Mouse (Mus musculus) lung, postnatal 14 days (tissue): ENCODE measurements around the gene Ctdnep1.
A peak's percentile ranks its signal among the peaks of the same experiment; 100 is the strongest.

Source experiments
- DNase-seq: peaks from one replicate; pipeline ENCODE4 v3.0.0; 2021

Ctdnep1 gene

DNA sequence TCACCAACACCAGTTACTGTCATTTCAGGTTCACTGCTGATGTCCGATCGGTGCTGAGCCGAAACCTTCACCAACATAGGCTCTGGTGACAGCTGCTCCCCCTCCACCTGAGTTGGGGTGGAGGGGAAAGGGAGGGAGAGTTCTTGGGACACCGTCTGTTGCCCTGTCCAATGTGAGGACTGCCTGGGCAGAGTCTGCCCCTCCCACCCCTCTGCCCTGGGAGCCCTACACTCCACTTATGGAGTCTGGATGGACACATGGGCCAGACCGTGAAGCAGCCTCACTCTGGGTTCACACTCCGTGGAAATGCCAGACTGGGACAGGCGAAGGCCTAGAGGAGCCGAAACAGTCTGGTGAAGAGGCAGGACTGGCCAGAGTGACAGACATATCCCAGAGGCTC is 9.0 kb downstream of the Ctdnep1 start:
- no peak for DNase-seq

DNA sequence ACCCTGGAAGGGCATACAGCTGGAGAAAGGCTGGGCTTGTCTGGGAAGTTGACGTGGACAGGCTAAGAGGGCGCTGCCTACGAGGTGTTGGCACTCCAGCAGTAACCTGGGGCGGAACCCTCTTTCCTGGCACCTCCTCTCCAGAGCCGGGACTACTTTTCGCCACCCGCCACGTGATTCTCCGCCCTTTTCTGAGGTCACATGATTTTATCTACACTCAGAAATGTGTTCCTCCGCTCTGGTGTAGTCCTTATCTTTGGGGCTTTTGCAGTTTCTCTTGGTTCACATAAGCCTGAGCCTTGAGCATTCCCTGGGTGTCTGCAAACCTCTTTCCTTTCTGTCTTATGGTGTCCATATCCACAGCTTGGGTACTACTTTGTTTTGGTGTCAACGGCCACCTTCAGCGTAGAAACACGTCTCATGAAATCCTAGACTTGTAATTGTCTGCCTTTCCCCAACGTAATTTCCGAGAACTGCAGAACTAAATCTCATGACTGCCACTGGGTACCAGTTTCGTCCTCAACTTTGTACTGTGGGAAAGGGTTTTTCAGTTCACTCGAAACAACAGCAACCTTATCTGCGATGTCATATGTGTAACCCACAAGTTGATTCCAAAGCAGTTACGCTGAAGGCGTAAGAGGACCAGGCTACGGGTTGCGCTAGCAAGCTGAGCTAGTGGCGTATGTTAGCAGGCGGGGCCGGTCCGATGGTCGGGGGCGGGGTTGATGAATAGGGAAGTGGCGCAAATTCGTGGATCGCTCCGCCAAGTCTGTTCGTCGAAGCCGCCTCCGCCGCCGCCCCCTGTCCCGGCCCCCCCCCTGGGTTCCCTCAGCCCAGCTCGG is 10.1 kb downstream of the Ctdnep1 start, which contains the start of gene Gabarap:
Gene Gabarap, plus strand, starts transcription at position 294 of the 842 bp plus-strand sequence.
- DNase-seq, result peak; percentile 98

DNA sequence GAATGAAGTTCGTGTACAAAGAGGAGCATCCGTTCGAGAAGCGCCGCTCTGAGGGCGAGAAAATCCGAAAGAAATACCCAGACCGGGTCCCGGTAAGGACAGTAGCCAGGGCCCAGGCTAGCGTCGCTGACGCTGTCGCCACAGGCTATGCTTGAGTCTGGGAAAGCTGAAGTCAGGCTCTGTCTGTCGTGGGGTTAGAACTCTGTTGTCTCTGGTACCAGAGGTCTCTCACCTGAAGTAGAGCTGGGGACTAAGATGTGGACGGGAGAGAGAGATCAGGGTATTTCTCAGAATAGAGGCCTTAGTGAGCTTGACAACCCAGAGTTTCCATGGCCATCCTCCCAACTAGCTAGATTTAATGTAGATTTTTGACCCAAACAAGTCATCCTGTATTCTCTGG is 10.8 kb downstream of the Ctdnep1 start:
- no peak for DNase-seq

DNA sequence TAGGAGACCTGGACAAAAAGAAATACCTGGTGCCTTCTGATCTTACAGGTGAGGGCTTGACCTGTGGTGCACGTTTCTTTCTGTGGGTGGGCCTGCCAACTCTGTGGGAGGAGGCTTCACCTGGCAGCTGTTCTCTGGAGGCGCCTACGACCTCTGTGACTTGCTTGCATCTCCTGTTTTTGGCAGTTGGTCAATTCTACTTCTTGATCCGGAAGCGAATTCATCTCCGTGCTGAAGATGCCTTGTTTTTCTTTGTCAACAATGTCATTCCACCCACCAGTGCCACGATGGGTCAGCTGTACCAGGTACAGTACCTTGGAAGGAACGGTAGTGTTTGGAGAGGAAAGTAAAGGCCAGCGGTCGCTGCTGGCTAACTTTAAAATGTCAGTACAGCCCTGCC is 11.4 kb downstream of the Ctdnep1 start:
- DNase-seq, result no peak

DNA sequence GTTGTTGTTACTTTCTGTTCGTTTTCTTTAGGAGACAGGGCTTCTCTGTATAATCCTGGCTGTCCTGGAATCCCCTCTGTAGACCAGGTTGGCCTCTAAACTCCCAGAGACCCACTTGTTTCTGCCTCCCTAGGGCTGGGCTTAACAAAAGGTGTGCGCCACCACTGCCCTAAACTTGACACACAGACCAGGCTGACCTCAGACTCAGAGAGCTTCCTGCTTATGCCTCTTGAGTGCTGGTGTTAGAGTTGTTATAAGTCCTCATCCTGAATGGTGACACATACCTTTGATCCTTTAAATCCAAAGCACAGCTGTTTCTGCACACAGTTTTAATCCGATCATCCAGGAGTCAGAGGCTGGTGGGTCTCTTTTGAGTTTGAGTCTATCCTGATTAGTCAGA is 12.0 kb downstream of the Ctdnep1 start:
- no peak for DNase-seq

DNA sequence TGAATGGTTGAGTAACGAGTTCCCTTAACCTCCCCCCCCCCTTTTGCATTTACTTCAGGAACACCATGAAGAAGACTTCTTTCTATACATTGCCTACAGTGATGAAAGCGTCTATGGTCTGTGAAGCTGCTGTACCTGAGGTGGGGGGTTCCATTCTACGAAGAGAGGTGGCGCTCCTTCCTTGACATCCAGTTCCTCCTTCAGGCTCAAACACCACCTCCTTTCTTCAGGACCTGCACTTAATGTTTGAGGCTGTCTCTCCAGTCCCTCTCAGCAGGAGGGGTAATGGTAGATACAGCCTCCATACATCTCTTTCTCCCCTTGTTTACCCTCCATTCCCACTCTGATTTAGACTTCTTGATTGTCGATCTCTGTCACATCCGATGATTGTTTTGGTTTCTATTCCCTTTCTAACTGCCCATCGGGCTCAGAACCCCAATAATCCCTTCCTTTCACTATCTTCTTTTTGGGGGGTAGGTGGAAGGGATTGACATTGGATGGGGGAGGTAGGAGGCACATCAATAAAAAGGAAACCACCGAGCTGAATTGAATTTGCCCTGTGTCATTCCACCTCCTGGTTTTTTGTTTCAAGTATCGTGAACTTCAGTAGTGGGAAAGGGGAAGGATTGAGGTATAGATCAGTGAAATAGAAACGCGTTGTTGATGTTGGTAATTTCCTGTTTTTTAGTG is 13.6 kb downstream of the Ctdnep1 start:
- DNase-seq, result no peak

DNA sequence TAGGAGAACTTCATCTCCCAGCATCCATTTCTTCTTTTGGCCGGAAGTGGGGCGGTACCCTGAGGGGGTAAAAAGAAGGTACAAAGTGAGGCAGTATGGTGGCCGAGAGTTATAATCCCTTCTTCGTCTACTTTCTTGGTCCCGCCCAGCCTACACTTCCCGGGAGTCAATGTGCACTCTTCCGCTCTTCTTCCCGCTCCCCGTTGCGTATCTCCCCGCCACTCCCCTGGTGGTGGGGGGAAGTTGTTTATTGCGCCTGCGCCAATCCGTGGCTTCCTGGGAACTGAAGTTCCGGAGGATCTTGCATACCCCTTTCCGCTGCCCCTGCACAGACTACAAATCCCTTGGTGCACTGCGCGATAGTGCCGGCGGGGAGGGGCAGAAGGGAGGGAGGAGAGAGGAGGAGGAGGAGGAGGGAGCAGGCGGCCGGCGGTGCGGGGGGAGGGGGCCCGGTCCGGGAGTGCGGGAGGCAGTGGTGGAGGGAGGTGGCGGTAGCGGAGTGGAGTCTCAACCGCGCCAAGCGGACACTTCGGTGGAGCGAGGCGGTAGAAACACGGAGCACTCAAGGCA is 14.5 kb downstream of the Ctdnep1 start, which contains the start of gene Phf23:
Gene Phf23, plus strand, starts transcription at position 387 of the 570 bp plus-strand sequence.
- peak; percentile 98 for DNase-seq

DNA sequence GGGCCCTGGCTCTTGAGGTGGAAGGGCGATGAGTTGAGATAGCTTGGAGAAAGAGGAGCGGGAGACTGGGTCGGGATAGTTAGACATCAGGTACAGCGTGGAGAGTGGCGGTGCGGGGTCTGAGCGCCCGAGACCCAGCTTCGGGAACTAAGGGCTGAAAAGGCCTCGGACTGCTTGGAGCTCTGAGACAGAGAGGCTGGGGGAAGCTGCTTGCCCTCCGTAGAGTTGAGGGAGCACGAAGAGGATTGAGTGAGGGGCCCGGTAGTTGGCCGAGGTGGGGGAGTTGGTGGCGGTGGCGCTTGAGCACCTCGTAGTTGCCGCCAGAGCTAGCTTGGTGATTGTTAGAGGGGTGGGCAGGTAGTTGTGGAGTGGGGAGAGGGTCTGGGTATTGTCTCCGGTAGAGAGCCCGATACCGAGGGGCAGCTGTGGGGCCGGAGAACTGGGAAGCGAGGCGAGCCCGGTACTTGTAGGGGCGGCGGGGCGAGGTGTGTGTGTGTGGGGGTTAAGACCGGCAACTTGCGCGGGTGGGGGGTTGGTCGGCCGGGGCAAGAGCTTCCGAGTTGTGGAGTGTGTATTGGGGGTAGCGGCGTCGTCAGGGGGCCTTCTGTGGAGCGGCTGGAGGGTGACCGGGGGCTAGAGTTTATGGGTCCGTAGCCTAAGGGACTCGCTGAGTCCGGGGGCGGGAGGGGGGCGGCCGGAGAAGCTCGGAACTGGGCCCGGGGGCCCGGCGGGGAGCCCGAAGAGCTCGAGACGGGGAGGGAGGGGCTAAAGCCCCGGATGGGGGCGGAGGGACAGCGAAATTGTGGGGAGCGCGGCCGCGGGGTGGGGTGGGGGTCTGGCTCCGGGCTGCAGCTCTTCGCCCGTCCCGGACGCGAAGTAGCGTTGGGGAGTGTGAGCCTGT is 15.5 kb downstream of the Ctdnep1 start:
- peak; percentile 66 for DNase-seq

DNA sequence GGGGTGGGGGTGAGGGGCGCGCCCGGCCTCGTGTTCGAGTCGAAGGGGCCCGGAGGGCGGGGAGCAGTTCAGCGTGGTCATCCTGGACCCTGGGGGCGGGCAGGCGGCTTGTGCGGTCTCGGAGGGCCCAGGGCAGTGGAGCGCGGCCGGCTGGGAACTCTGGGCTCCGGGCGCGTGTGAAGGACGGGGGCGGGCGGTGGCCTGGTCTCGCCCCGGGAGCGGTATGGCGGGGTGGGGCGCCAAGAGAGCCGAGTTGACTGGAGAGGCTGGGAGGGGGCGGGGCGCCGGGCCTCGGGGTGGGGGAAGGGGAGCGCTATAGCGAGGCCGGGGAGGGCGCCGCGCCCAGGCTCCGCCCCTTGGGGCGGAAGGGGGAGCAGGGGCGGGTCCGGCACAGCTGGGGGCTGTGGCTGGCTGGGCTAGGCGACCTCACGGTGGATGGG is 16.1 kb downstream of the Ctdnep1 start:
- DNase-seq, result peak; percentile 93

DNA sequence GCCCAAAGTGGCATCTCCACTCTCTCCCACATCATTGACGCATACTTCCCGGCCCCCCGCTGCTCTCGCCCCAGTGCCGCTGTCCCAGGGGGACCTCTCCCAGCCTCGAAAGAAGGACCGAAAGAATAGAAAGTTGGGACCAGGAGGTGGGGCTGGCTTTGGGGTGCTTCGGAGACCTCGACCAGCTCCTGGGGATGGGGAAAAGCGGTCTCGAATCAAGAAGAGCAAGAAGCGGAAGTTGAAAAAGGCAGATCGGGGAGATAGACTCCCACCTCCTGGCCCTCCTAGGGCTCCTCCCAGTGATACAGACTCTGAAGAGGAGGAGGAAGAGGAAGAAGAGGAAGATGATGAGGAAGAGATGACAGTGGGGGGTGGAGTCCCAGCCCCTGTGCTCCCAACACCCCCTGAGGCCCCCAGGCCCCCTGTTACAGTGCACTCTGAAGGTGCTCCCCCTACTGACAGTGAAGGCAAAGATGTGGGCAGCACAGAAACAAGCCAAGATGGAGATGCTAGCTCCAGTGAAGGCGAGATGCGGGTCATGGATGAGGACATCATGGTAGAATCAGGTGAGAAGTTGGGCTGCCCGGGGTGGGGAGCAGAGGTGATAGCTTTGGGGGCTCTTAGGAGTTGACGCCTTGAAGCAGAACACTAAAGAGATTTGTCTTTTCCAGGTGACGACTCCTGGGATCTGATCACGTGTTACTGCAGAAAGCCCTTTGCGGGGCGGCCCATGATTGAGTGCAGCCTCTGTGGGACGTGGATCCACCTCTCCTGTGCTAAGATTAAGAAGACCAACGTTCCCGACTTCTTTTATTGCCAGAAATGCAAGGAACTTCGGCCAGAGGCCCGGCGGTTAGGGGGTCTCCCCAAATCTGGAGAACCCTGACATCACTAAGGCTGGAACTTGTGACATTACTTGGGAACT is 17.9 kb downstream of the Ctdnep1 start:
- DNase-seq, result no peak

DNA sequence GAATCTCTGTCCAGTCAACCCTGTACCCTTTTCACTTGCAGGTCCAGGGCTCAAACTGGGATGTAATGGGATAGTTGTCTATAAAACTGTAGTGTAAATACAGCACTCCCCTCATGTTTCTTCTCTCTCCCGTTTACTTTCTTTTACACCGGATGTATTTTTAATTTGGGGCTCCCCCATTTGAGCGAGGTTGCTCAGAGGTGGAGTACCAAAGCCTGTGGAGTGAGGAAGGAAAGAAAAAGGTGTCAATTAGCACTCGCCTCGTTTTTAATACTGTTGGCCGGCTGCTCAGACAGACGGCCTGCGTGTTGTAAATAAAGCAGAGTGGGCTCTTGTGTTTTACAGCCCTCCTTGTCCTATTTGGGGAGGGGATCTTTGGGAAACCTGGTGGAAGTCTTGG is 18.7 kb downstream of the Ctdnep1 start:
- DNase-seq, result no peak

DNA sequence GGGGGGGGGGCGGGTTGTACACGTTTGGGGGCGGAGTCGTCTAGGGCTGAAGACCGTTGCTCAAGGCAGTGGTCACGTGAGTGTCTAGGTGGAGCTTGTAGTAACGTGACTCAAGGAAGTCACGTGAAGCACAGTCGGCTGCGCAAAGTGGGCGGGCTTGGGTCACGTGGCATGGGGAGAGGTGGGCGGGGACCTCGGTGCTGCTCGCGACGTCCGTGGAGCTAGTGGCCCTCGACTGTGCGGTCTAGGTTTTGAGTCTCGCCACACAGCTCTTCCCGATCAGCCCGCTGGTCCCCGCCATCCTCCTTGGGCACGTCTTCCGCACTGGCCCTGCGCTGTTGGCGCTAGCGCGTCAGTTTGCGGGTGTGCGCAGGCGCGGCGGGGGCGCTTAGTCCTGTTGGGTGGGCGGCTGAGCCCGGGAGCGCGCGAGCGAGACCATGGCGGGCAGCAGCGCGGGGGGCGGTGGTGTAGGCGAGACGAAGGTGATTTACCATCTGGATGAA is 19.5 kb downstream of the Ctdnep1 start, which contains the start of gene Dvl2:
Gene Dvl2, plus strand, starts transcription at position 200 of the 503 bp plus-strand sequence.
- peak; percentile 91 for DNase-seq

DNA sequence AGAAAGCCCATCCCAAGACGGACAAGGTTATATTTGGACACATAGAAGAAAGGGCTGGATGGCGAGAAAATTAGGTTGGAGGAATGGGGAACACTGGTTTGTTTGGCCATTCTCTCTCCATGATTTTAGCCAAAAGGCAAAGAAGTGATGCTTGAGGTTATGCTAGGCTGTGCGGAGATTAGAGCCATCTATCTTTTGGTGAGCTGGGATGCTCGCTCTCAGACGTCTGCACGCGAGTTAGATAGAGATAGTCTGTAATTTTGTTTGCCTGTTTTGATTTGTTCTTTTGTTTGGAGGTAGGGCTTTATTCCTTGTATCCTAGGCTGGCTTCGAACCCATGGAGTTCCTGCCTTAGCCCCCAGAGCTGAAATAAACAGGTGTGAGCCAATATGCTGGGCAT is 20.2 kb downstream of the Ctdnep1 start:
- DNase-seq, result no peak

DNA sequence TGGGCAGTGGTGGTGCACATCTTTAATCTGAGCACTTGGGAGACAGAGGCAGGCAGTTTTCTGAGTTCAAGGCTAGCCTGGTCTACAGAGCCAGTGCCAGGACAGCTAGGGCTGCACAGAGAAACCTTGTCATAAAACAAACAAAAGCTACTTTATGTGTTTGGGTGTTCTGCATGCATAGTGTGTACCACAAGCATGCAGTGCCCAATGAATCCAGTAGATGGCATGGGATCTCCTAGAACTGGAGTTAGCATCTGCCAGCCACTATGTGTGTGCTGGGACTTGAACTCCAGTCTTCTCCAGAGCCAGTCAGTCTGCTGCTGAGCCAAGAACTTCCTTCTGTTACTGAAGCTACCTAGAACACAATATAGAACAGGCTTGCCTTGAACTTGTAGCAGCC is 20.9 kb downstream of the Ctdnep1 start:
- DNase-seq, result peak; percentile 49

DNA sequence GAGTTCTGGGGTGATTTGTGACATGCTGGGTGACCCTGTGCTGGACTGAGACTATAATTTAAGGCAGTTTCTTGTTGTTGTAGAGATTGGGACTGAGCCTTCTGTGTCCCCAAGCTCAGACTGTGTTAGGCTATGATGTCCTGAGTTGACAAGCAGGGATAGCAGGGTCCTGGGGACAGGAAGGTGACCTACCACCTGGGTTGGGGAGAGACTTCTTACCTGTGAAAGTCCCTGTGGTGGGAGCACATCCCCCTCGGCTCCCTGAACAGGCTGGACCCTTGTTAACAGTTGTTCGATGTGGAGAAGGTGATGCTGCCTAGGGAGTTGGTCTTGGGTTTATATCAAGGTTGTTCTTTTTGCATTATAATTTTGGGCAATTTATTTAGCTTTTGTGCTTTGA is 21.5 kb downstream of the Ctdnep1 start:
- no peak for DNase-seq

DNA sequence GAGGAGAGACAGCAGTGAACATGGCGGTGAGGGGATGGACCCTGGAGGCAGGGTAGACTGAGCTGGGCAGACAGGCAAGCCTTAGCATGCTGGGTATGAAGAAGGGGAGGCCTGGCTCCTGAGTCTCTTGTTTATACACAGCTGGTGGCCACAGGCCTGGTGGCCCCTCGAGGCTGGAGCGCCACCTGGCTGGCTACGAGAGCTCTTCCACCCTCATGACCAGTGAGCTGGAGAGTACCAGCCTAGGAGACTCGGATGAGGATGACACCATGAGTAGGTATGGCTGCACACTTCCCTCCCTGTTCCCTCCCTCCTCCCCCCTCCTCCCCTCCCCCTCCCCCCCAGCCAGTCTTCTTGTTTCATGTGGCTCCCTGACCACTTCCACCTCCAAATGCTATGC is 24.6 kb downstream of the Ctdnep1 start:
- DNase-seq, result no peak

DNA sequence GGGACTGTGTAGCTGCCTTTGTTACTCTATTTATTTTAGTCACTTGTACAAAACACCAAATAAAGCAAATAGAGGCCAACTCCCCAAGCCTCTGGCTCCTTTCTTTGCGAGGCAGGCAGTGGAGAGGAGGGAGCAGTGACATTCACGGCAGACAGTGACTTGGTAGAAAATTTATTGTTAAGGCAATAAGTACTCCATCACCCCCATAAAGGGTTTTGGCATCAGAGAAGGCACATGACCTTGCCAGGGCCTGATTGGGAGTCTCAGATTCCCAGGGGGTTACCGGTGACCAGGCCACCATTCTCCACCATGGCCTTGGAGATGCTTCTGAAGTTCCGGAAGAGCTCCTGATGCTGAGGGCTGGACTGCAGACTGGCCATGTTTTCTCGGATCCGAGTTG is 29.1 kb downstream of the Ctdnep1 start:
- DNase-seq, result no peak

DNA sequence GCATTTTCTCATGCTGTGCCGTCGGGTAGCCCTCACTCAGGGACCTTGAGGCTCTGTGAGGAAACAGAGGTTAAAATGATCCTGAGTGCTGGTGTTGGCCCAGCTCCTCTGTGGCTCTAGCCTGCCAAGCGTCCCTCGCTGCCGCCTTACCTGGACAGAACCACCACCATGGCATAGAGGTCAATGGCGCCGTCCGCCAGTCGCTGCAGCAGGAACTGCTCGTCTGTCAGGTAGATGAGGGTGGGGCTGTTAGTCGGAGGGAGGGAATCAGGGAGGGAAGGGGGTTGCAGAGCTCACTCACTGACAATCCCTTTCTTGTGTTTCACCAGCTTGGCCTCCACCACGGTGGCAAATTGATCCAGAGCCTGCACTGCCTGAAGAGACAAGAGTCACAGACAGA is 29.6 kb downstream of the Ctdnep1 start:
- no peak for DNase-seq

DNA sequence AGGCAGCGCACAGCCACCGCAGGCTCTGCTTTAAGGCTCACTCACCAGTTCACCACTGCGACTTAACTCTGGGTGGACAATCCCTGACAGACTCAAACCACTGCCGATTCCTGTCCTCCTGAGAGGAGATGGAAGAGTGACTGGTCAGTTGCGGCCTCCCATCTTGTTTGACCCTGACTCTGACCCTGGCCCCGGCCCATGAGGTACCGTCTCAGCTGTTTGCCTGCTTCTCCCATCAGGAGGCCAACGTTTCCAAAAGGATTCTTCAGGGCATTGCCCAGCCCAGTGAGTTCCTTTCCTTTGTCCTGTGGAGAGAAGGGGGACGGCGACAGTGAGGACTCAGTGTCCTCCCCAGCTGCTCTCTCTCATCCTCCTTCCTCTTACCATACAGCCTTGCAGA is 30.0 kb downstream of the Ctdnep1 start:
- no peak for DNase-seq

DNA sequence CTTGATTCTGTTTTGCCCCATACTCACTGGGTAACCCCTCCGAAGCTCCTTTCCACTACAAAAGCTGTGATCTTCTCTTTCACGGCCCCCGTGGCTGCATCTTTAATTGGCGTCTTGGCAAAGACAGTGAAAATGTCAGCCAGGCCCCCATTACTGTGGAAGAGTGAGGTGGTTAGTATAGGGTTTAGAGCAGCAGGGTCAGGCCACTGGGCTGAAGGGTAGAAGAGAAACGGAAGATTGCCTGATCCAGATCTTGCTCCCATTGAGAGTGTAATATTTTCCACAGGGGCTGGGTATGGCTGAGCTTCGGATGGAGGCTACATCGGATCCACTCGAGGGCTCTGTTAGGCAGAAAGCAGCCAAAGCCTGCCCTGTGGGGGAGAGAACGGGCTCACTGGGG is 32.0 kb downstream of the Ctdnep1 start:
- DNase-seq, result no peak

DNA sequence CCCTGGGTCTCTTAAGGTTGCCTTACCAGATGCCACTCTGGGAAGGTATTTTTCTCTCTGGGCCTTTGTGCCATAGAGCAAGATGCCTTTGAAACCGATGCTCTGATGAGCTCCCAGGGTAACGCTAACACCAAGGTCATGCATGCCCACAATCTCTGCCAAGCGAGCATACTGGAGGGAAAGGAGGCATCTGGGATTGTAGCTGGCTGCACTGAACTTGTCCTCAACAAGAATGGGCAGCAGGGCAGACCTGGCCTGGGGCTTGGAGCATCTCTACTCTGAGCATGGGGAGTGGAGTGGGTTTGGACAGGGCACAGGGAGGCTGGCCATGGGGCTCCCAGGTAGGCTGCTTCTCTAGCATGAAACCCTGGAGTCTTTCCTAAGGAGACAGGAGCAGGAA is 32.5 kb downstream of the Ctdnep1 start:
- no peak for DNase-seq
